Mouse (Mus musculus) mouse trophoblast stem cell (cell line): ENCODE measurements around the gene Mapre1.
"Not testable (repeated sequence)": the region's sequence is repeated elsewhere in the genome, so short reads cannot be mapped to it uniquely, and the experiment has no call there.

Experiments used
- in situ Hi-C, 2 experiments: fragments of 300-500 bp; cut with MseI, MboI; formaldehyde crosslinking; loops; 2 replicates in 1 of 2; 3 replicates in 1 of 2; pipeline ENCODE4 v1.15.1; 2025

Gene Mapre1

DNA sequence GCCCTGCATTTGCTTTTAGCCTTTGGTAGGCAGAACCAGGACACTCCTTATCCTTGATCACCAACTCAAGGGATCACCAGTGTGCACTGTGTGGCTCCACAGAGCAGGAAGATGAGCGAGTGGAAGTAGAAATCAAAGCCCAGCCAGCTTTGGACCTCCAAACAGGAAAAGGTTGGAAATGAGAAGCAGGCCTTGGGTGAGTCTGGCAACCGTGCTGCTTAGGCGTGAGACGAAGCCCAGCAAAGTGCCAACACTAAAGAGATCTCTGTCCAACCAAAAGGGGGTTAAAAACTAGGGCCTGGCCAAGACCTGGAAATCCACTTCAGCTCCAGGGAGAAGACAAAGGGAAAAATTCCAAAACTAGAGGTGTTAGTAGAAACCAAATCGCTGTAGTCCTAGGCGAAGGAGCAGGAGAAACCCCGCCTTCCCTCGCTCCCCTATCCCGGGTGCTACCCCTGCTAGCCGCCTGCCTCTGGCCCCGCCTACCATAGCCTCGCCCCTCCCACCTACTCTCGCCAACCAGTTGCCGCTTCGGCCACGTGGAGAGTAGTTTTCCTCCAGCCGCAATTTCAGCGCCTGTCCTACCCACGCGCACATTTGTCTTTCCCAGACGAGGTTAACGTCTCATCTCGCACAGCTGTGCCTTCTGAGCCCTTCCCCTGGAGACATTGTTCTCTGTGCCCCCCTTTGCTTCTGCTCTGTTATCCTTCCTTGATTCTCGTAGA lies 37.7 kb downstream of the Mapre1 start:
- in situ Hi-C loops = no loop called here

- in situ Hi-C loops = no loop called here
These were observed 38.4 kb downstream of the Mapre1 start, which contains the start of gene Efcab8 for GRCm38 (mm10) chr2:153779394-153779981. TSS of gene Efcab8 (plus strand) at chr2:153779931.

DNA sequence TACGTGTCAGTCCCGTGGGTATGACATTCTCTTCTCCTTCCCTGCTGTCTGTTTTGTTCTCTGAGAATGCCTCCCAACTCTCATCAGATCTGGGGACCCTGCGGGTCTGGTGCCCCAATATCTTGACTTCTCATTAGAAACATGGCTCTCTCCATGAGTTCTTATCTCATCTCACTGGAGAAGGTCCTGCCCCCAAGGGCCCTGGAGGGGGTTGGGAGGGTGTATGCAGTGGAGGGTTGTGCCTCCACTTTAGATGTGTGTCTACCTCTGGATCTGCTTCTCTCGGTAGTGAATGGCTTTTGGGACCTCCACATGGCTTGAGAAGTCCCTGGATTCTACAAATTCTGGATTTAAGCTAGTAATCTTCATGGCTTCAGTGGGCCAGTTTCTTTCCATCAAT lies 40.1 kb downstream of the Mapre1 start:
- in situ Hi-C loops = no loop called here

DNA sequence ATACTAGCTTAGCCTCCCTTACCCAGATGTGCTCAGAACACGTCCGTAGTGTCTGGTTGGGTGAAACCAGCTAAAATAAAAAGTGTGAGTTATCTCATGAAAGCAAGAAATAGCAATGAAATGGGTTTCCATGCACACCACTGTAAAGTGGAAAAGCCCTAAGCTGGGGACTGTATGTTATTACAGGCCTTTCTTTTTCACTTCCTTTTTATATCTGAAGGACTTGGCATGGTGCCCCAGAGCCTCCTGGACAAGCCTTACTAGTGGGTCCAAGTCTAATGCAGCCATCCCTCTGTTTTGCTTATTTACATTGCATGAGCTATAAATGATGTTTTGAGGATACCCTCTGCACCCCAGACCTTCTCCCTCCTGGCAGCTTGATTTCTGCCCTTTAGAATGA lies 43.6 kb downstream of the Mapre1 start:
- in situ Hi-C loops = no loop called here

- in situ Hi-C loops = no loop called here
These were observed 52.3 kb downstream of the Mapre1 start for GRCm38 (mm10) chr2:153793366-153793765.

DNA sequence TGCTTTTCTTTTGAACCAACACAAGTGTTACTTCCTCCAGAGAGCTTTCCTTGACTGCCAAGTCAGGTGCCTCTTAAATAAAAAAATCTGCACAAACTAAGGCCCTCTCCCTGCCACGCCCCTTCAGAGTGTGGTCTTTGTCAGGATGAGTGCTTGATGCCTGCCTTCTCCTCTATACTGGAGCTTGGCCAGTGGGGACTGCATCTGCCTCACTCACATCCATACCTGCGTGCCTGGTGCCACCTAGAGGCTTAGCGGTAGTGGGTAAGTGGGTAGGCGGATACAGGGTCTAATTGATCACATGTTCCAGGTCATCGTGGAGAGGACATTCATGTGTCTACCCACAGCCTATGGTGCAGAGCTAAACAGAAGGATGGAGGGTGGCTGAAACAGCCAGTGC lies 54.0 kb downstream of the Mapre1 start:
- in situ Hi-C loops = no loop called here

- in situ Hi-C loops = not testable (repeated sequence)
These were observed 66.4 kb downstream of the Mapre1 start for GRCm38 (mm10) chr2:153807464-153807863.

GRCm38 (mm10) chr2:153808146-153808545 lies 67.1 kb downstream of the Mapre1 start:
- in situ Hi-C loops = no loop called here

- in situ Hi-C loops = no loop called here
These were observed 67.8 kb downstream of the Mapre1 start for GRCm38 (mm10) chr2:153808841-153809240.

DNA sequence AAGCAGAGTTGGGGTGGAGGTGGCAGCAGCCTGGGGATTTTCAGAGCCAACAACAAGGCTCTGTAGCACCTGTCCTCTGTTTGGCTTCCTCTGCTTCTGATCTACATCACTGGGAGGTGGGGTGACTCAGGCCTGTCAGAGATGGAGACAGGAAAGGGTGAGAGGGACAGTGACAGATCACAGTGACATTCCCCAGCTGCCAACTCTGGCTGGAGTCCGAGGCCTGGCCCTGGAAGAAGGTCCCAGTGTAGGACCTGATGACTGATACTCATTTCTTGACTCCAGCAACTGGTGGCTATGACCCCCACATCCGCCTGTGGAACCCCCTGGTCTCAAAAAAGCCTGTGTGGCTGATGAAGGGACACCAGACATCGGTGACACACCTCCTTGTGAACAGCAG lies 68.8 kb downstream of the Mapre1 start:
- in situ Hi-C loops = no loop called here

- in situ Hi-C loops = no loop called here
These were observed 81.0 kb downstream of the Mapre1 start for GRCm38 (mm10) chr2:153822005-153822543.
